Mouse (Mus musculus): Measurements from ENCODE around the gene Rab6b.

- no peak for TF ChIP-seq CTCF (IDR thresholded peaks at IDR 0.05; ENCODE audit: low read depth, low read length)
- TF ChIP-seq POLR2A (IDR thresholded peaks at IDR 0.05; ENCODE audit: insufficient read depth, low read length) = no peak
- no peak for TF ChIP-seq EP300 (IDR thresholded peaks at IDR 0.05; ENCODE audit: insufficient read depth, low read depth, low read length)
These were observed 27.9 kb downstream of the Rab6b start for GRCm38 (mm10) chr9:103139481-103139880.
